Mouse (Mus musculus) layer of hippocampus, adult 6 months (tissue): ENCODE data around the gene Elavl4. TPM values are rescaled to one million over a fixed set of nuclear protein-coding genes. Genes with fewer than 3 reads are reported as not detected.

Experiments used
- long read RNA-seq, 2 experiments: library from polyadenylated mRNA; unstranded; transcript quantifications; one replicate each; pipeline ENCODE4 v2.0.0; 2019 to 2020
- polyA plus RNA-seq: library from polyadenylated mRNA; unstranded; fragments of <200 nt; fragmentation: Nextera tagmentation; gene quantifications from 2 replicates; pipeline ENCODE4 v1.2.3, GENCODE M21; 2021

Elavl4 gene
- 63.0 and 63.3 TPM in 2 replicates for polyA plus RNA-seq
- long read RNA-seq, experiment 1, full-length matches to known transcripts = 98 of 169 reads
- long read RNA-seq, experiment 1, partial matches to known transcripts = 12 of 169 reads
- long read RNA-seq, experiment 1, other reads (novel, unspliced or antisense) = 59 of 169 reads
- long read RNA-seq, experiment 2, full-length matches to known transcripts = 301 of 396 reads
- long read RNA-seq, experiment 2, partial matches to known transcripts = 14 of 396 reads
- long read RNA-seq, experiment 2, other reads (novel, unspliced or antisense) = 81 of 396 reads

GRCm38 (mm10) chr4:110351178-110352000, at the start of gene Elavl4:
Gene Elavl4, minus strand, starts transcription at chr4:110351909.

GRCm38 (mm10) chr4:110397618-110398045, 45.9 kb upstream of the Elavl4 start, which contains the start of gene Agbl4:
Gene Agbl4, plus strand, starts transcription at chr4:110397661.

Other genes with a start within 250 kb of the Elavl4 start
- gene Agbl4, start 45.8 kb upstream of the Elavl4 start, polyA plus RNA-seq = 7.2 and 7.8 TPM in 2 replicates